Mouse (Mus musculus): ENCODE measurements around the gene Syt10. TPM values are rescaled to one million over a fixed set of nuclear protein-coding genes. Genes with fewer than 3 reads are reported as not detected.
A peak's percentile ranks its signal among the peaks of the same experiment; 100 is the strongest.
"Not testable (repeated sequence)": the region's sequence is repeated elsewhere in the genome, so short reads cannot be mapped to it uniquely, and the experiment has no call there.

Syt10 gene
- total RNA-seq (2014; rRNA removed; ENCODE audit: low replicate concordance) (not detected in 2 replicates), polyA plus RNA-seq (2015; fragmentation: Nextera tagmentation; extraction: Ambion mirVana) (0.12 TPM in 1 of 2 replicates, not detected in the other)

DNA sequence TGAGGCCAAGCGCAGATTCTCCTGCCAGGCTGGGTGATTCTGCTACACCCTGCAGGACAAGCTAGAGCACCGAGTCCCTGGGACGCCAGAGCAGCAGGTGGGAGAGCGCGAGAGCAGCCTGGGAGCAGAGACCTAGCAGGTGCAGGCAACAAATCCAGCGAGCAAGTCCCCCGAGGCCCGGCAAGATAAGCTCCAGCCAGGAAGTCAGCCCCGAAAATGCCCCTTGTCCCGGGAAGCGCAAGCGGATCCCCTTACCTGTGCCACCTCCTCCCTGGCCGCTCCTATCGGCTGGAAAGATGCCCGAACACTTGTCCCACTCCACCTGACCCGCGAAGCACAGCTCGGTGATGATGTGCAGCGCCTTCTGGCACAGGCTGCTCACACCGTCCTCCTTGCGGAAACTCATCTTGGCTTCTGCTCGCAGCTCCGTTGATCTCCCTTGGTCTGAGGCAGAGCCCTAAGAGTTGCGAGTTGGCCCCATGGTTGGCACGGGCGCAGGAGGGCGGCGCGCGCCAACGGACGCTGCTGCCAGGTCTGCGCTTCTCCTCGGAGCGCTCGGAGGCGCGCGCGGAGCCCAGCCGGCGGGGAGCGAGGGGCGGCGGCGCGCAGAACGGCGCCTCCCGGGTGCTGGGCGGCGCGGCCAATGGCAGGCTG is at the start of gene Syt10:
Gene Syt10, minus strand, starts transcription at position 497 of the 654 bp plus-strand sequence.
- 2% methylated on average over 46 of the region's 53 CpGs for WGBS
- H3K36me3 ChIP-seq (replicated peaks; ENCODE audit: control insufficient read depth, insufficient read depth, low read length), result no peaks in the 10 kb centered on the region
- H3K4me2 ChIP-seq (ENCODE audit: low read depth, low read length), result peak within 1 kb of the TSS; percentile 83
- no peaks in the 10 kb centered on the region for H3K9me3 ChIP-seq (replicated peaks; ENCODE audit: control insufficient read depth, low read length)
- ATAC-seq (ENCODE audit: insufficient read depth, low read depth), result peak; percentile 55; the same call in 1 of the 2 replicates
- H3K27me3 ChIP-seq (ENCODE audit: control insufficient read depth, insufficient read depth, low read length), result peaks cover 36% of the 10 kb centered on the region
- DNase-seq (ENCODE audit: low spot score), result peak; percentile 9
- H3K27ac ChIP-seq (ENCODE audit: low read depth), result no peak within 1 kb of the TSS
- H3K4me1 ChIP-seq (ENCODE audit: control insufficient read depth, insufficient read depth), result no peaks in the 10 kb centered on the region
- TF ChIP-seq EP300 (IDR thresholded peaks at IDR 0.05; ENCODE audit: low read depth) (no peak), CTCF (IDR thresholded peaks at IDR 0.05; ENCODE audit: low read depth) (no peak)
- H3K9ac ChIP-seq (replicated peaks; ENCODE audit: low read depth, low read length), result no peak within 1 kb of the TSS
- peak within 1 kb of the TSS; percentile 44 for H3K4me3 ChIP-seq (ENCODE audit: low read depth, low read length)

DNA sequence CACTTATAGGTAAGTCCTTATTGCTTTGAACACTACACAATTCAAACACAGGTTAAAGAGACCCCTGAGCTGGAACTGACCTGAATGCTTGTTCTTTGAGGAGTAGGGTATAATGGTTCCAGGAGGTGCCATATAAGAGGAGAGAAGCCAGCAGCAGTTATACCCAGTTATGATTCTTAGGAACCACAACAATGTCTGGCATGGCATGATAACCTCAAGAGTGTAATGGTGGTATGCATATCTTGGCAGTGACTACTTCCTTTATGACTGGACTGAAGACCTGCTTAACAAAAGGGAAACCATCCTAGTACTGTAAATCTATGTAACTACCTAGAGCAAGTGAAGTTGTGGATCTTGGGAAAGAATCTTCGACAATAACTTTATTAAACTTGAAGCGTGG is 42.1 kb upstream of the Syt10 start:
- Histone ChIP-seq H3K9ac (replicated peaks; ENCODE audit: low read depth, low read length) (no peak overlapping the region), H3K4me3 (ENCODE audit: low read depth, low read length) (no peak overlapping the region), H3K4me1 (ENCODE audit: control insufficient read depth, insufficient read depth) (no peaks in the 10 kb centered on the region), H3K27ac (ENCODE audit: low read depth) (no peak overlapping the region), H3K4me2 (ENCODE audit: low read depth, low read length) (no peak overlapping the region), H3K36me3 (replicated peaks; ENCODE audit: control insufficient read depth, insufficient read depth, low read length) (no peaks in the 10 kb centered on the region), H3K27me3 (ENCODE audit: control insufficient read depth, insufficient read depth, low read length) (no peaks in the 10 kb centered on the region), H3K9me3 (replicated peaks; ENCODE audit: control insufficient read depth, low read length) (no peaks in the 10 kb centered on the region)
- TF ChIP-seq EP300 (IDR thresholded peaks at IDR 0.05; ENCODE audit: low read depth) (no peak), CTCF (IDR thresholded peaks at IDR 0.05; ENCODE audit: low read depth) (no peak)
- 81% methylated on average over 2 of the region's 2 CpGs for WGBS
- no peak for ATAC-seq (ENCODE audit: insufficient read depth, low read depth)
- DNase-seq (ENCODE audit: low spot score), result no peak

DNA sequence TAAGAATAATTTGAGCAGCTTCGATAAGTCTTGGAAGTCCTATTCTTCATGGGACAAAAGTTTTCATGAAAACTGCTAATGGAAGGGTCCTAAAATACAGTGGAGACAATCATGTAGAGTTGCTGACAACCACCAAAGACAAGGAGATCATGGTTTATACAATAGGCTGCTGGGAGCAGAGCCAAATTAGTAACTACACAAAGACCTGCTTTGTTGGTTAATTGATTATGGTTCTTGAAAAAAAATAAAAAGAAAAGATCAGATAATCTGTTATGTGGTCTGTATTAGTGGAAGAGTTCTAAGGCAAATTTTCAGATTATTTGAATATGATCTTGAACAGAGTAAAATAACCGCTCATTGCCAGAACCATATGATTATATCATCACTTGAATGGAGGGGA is 37.3 kb upstream of the Syt10 start:
- WGBS, result 70% methylated on average over 2 of the region's 2 CpGs
- Histone ChIP-seq H3K4me3 (ENCODE audit: low read depth, low read length) (no peak overlapping the region), H3K9me3 (replicated peaks; ENCODE audit: control insufficient read depth, low read length) (no peaks in the 10 kb centered on the region), H3K27ac (ENCODE audit: low read depth) (no peak overlapping the region), H3K36me3 (replicated peaks; ENCODE audit: control insufficient read depth, insufficient read depth, low read length) (no peaks in the 10 kb centered on the region), H3K9ac (replicated peaks; ENCODE audit: low read depth, low read length) (no peak overlapping the region), H3K4me1 (ENCODE audit: control insufficient read depth, insufficient read depth) (no peaks in the 10 kb centered on the region), H3K4me2 (ENCODE audit: low read depth, low read length) (no peak overlapping the region), H3K27me3 (ENCODE audit: control insufficient read depth, insufficient read depth, low read length) (no peaks in the 10 kb centered on the region)
- TF ChIP-seq EP300 (IDR thresholded peaks at IDR 0.05; ENCODE audit: low read depth) (no peak), CTCF (IDR thresholded peaks at IDR 0.05; ENCODE audit: low read depth) (no peak)
- DNase-seq (ENCODE audit: low spot score), result no peak
- no peak for ATAC-seq (ENCODE audit: insufficient read depth, low read depth)

DNA sequence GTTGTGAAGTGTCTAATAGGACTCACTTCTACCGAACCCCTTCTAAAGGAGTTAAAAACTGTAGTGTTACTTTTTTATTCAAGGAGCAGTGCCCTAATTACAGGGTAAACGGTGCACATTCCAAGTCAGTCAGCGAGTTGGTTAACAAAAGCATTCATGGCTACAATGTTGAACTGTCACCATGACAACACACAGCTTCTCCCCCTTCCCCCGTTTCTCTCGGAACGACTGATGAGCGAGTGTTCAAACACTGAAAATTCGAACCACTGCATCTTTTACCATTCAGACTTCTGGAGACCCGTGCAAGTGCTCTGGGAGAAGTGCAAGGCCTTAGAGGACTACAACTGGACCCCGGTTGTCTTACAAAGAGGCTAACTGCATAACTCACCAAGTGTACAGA is 25.6 kb downstream of the Syt10 start:
- Histone ChIP-seq H3K4me3 (ENCODE audit: low read depth, low read length) (no peak overlapping the region), H3K9me3 (replicated peaks; ENCODE audit: control insufficient read depth, low read length) (no peaks in the 10 kb centered on the region), H3K4me1 (ENCODE audit: control insufficient read depth, insufficient read depth) (no peaks in the 10 kb centered on the region), H3K27ac (ENCODE audit: low read depth) (no peak overlapping the region), H3K9ac (replicated peaks; ENCODE audit: low read depth, low read length) (no peak overlapping the region), H3K36me3 (replicated peaks; ENCODE audit: control insufficient read depth, insufficient read depth, low read length) (no peaks in the 10 kb centered on the region), H3K4me2 (ENCODE audit: low read depth, low read length) (no peak overlapping the region), H3K27me3 (ENCODE audit: control insufficient read depth, insufficient read depth, low read length) (no peaks in the 10 kb centered on the region)
- TF ChIP-seq CTCF (IDR thresholded peaks at IDR 0.05; ENCODE audit: low read depth) (no peak), EP300 (IDR thresholded peaks at IDR 0.05; ENCODE audit: low read depth) (no peak)
- DNase-seq (ENCODE audit: low spot score) (no peak), ATAC-seq (ENCODE audit: insufficient read depth, low read depth) (no peak)
- WGBS, result 66% methylated on average over 10 of the region's 10 CpGs

DNA sequence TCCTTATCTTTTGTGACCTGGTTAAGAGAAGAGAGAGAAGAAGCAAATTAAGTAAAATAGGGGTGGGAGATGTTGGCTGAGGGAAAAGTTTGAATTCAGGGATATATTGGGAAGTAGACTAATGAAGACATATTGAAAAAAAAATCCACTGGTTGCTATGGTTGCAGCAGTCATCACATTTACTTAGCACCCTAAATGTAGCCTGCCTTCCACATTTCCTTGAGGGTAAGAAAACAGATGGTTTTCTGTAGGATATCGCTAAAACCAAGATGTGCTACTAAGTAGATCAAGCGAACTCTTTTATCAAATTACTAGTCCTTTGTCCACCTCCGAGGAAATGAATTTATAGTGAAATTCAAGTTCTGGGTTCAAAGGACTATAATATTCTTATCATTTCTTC is 37.2 kb downstream of the Syt10 start:
- no peak for TF ChIP-seq EP300 (IDR thresholded peaks at IDR 0.05; ENCODE audit: low read depth)
- TF ChIP-seq CTCF (IDR thresholded peaks at IDR 0.05; ENCODE audit: low read depth), result no peak

GRCm38 (mm10) chr15:89779928-89780327 is 61.7 kb downstream of the Syt10 start:
- H3K9me3 ChIP-seq (replicated peaks; ENCODE audit: control insufficient read depth, low read length), result no peaks in the 10 kb centered on the region
- ATAC-seq (ENCODE audit: insufficient read depth, low read depth) (no peak), DNase-seq (ENCODE audit: low spot score) (no peak)
- TF ChIP-seq EP300 (IDR thresholded peaks at IDR 0.05; ENCODE audit: low read depth) (no peak), CTCF (IDR thresholded peaks at IDR 0.05; ENCODE audit: low read depth) (no peak)
- no peaks in the 10 kb centered on the region for H3K27me3 ChIP-seq (ENCODE audit: control insufficient read depth, insufficient read depth, low read length)
- no peak overlapping the region for H3K27ac ChIP-seq (ENCODE audit: low read depth)
- no peaks in the 10 kb centered on the region for H3K4me1 ChIP-seq (ENCODE audit: control insufficient read depth, insufficient read depth)
- H3K36me3 ChIP-seq (replicated peaks; ENCODE audit: control insufficient read depth, insufficient read depth, low read length), result no peaks in the 10 kb centered on the region
- no peak overlapping the region for H3K4me2 ChIP-seq (ENCODE audit: low read depth, low read length)
- H3K4me3 ChIP-seq (ENCODE audit: low read depth, low read length), result no peak overlapping the region
- H3K9ac ChIP-seq (replicated peaks; ENCODE audit: low read depth, low read length), result no peak overlapping the region
- WGBS, result 72% methylated on average over 9 of the region's 9 CpGs

More for the DNA sequence above, 37.2 kb downstream of the Syt10 start:
- Histone ChIP-seq H3K9me3 (replicated peaks; ENCODE audit: control insufficient read depth, low read length) (no peaks in the 10 kb centered on the region), H3K4me1 (ENCODE audit: control insufficient read depth, insufficient read depth) (no peaks in the 10 kb centered on the region), H3K27ac (ENCODE audit: low read depth) (no peak overlapping the region), H3K4me3 (ENCODE audit: low read depth, low read length) (no peak overlapping the region), H3K4me2 (ENCODE audit: low read depth, low read length) (no peak overlapping the region), H3K9ac (replicated peaks; ENCODE audit: low read depth, low read length) (no peak overlapping the region), H3K36me3 (replicated peaks; ENCODE audit: control insufficient read depth, insufficient read depth, low read length) (no peaks in the 10 kb centered on the region), H3K27me3 (ENCODE audit: control insufficient read depth, insufficient read depth, low read length) (no peaks in the 10 kb centered on the region)
- WGBS, result 84% methylated on average over 3 of the region's 3 CpGs
- DNase-seq (ENCODE audit: low spot score), result no peak
- ATAC-seq (ENCODE audit: insufficient read depth, low read depth), result no peak

DNA sequence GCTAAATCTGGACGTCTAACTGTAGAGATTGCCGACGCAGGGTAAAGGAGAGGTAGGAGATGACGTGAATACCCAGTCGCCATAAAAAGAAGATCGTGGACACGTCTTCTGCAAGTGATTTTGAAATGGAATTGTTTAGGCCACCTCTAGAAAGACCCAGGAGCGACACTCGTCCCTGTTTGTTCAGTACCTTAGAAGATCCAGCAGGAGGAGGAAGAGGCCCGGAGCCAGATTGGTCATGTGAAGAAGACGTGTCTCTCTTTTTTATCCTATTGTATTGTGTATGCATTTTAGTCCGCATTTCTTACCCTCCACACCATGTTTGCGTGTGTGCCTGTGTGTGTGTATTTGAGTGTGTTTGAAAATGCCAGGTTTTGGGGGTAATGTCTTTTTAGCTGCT is 75.6 kb downstream of the Syt10 start:
- ATAC-seq (ENCODE audit: insufficient read depth, low read depth); H3K4me1 ChIP-seq (ENCODE audit: control insufficient read depth, insufficient read depth); H3K27me3 ChIP-seq (ENCODE audit: control insufficient read depth, insufficient read depth, low read length); H3K4me3 ChIP-seq (ENCODE audit: low read depth, low read length); H3K9me3 ChIP-seq (replicated peaks; ENCODE audit: control insufficient read depth, low read length); DNase-seq (ENCODE audit: low spot score); H3K36me3 ChIP-seq (replicated peaks; ENCODE audit: control insufficient read depth, insufficient read depth, low read length); H3K9ac ChIP-seq (replicated peaks; ENCODE audit: low read depth, low read length); H3K4me2 ChIP-seq (ENCODE audit: low read depth, low read length); H3K27ac ChIP-seq (ENCODE audit: low read depth): not testable (repeated sequence)
- 78% methylated on average over 10 of the region's 13 CpGs for WGBS

Data from heart, postnatal 0 days (tissue).